Mouse (Mus musculus): ENCODE data around the gene Padi1.

The Padi1 gene

DNA sequence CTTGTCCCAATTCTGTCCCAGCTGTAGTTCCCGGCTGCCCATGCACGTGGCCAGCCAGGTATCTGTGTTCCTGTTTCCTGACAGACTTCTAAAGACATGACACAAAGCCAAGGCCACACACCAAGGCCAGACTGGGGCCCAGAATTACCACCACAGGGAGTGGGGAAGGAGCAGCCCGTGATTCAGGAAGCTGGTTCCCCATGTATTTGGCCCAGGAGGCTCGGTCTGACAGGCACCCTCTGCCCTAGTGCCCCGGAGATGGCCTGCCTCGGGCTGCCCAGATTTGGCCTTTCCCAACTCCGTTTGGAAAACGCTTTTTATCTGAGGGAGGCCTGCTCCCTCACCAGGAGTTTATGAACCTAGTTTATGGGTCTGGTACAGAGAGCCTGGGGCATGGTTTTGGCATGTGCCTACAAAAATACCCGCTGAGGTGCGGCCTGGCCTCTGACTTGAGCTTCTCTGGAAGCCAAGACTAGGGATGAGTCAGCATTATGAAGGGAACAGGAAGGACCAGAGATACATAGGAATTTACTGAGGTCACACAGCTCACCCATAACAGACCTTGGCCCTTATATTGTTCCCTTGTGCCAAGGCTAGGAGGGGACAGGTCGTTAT lies 16.6 kb upstream of the Padi1 start:
- no peak for DNase-seq (ENCODE audit: low spot score in 2 of 2)

DNA sequence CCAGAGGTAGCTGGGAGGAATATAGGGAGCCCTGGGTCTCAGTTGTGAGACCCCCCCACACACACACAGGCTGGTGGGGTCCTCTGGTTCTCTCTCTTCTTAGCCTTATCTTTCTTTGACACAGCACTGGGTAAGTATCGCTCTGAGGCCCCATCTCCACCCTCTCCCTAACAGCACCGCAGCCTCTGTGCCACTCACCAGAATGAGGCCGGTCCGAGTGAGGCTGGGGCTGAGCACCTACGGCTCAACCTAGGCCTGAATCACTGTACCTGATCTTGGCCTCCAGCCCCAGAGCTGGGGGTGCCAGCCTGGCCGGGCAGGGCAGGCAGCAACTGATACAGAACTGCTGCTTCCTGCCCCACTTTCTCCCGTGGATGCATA lies 15.2 kb upstream of the Padi1 start:
- no peak for DNase-seq (ENCODE audit: low spot score in 2 of 2)

GRCm38 (mm10) chr4:140860125-140860766 lies 14.7 kb upstream of the Padi1 start:
- no peak for DNase-seq (ENCODE audit: low spot score in 2 of 2)

DNA sequence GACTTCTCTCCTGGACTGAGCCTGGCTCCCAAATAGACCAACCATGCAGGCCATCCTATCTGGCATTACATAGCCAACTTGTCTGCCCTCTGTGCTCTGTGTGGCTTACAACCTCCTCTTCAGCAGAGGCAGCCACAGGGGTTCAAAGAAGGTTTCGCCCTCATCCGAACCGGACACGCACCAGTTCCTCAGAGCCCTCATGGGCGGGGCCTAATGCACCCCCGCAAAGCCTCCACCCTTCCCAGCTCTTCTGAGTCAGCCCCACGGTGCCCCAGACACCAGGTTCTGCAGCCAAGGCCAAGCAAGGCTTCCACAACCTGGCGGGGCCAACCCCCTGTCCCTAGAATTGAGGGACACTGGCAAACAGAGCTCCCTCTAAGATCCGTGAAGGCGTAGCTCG lies 13.7 kb upstream of the Padi1 start:
- DNase-seq (ENCODE audit: low spot score in 2 of 2) = no peak

DNA sequence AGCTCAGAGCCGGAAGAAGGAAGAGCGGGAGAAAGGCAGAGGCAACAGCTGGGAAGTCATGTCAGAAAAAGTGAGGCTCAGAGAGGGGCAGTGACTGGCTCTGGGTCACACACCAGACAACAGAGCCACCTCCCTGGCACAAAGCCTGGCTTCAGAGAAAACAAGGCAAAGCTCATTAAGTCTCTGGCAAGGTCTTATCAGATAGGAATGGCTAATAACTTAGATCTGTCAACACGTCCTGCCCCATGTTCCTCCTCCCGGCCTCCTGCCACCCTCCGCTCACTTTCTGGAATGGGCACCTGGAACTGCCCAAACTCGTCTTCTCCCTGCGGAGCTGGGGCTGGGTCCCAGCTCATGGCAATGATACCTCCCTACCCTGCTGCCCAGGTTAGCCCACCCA lies 12.2 kb upstream of the Padi1 start:
- DNase-seq (ENCODE audit: low spot score in 2 of 2) = no peak

DNA sequence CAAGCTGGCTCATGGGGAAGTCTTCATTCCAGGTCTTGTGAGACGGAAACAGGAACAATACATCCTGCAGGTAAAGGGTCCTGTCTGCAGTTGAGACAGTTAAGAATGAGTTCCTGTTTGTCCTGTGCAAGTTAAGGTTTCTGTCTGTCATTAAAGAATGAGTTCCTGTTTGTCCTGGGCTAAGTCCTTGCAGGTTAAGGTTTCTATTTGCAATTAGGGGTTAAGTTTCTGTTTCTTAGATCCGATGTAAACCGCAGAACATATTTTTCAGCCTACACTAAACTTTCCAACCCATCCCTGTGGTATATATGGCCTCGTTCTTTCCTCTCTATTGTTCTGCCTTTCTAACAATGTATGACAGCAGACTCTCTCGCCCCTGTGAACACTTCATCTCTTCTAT lies 11.5 kb upstream of the Padi1 start:
- no peak for DNase-seq (ENCODE audit: low spot score in 2 of 2)

DNA sequence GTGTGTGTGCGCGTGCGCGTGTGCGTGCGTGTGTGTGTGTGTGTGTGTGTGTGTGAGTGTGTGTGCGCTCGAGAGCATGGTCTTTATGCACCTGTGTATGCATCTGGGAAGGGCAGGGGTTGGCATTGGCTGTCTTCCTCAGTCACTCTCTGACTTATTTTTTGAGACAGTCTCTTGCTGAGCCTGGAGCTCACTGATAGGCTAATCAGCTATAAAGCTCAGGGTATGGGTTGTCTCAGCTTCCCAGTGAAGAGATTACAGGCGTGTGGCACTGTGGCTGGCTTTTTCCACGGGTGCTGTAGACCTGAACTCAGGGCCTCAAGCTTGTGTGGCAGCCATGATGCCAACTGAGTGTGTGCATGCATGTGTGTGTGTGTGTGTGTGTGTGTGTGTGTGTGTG lies 9.6 kb upstream of the Padi1 start:
- no peak for DNase-seq (ENCODE audit: low spot score in 2 of 2)

- DNase-seq (ENCODE audit: low spot score in 2 of 2) = no peak
Observed at GRCm38 (mm10) chr4:140854455-140854864, 8.9 kb upstream of the Padi1 start.

- no peak for DNase-seq (ENCODE audit: low spot score in 2 of 2)
Observed at GRCm38 (mm10) chr4:140853626-140854025, 8.0 kb upstream of the Padi1 start.

GRCm38 (mm10) chr4:140849310-140849709 lies 3.7 kb upstream of the Padi1 start:
- DNase-seq (ENCODE audit: low spot score in 2 of 2) = no peak

GRCm38 (mm10) chr4:140844991-140845390 lies 587 bp downstream of the Padi1 start:
- DNase-seq (ENCODE audit: low spot score in 2 of 2) = no peak

DNA sequence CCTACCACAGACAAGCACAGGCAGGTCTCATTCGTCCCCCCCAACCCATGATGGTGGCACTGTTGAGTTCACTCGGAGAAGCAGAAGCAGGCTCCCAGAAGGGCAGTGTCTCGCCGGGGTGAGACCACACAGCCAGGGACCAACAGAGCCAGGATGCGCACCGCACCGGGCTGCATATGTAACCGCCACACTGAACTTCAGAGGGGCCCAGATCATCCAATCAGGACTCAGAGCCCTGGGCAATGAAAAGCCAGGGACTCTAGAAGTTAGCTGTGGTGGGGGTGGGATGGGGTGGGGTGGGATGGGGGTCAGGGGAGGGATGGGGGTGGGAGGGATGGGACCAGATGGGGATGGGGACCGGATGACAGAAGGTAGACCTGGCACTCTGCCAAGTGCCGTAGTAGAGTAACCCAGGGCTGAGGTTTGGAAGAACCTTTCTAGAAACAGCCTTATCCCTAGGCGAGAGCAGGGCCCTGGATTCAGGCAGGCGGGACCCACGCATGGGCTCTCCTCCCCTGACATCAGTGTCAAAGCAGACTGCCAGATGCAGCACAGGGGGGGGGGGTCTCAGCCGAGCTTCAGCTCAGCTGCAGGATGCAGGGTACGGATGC lies 1.8 kb downstream of the Padi1 start:
- DNase-seq (ENCODE audit: low spot score in 2 of 2) = no peak

DNA sequence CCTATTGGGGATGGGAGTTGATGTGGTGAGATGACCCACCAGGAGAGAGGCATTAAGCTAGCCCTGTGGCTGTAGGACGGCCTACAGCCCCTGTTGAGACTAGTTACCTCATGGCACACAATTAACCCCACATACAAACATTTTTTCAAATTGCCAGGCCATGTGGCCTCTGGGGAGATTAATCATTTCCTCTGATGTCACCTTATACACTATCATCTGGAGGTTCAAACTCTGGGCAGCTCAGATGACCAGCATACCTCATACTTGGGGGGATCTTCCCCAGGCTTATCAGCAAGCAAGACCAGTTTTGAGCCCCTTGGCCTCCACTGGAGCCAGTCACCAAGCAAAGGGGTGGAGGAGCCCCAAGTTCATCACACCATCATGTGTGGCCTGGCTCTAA lies 2.7 kb downstream of the Padi1 start:
- DNase-seq (ENCODE audit: low spot score in 2 of 2) = no peak

DNA sequence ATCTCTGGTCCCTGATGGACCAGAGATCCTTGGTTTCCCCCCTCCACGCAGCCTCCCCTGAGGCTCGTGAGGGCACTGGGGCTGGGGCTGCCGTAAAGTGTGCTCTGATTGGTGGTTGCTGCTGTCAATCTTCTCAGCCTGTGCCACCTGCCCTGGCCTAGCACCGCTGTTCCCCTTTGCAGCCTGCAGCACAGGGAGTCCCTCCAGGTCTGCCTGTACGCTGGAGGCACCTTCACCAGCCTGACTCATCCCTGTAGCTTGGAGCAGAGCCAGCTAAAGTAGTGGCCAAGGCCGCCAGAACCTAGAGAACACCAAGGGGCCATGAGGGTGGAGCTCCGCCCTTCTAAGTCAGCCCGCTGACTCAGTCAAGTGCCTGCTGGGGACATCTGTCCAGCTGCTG lies 7.7 kb downstream of the Padi1 start:
- no peak for DNase-seq (ENCODE audit: low spot score in 2 of 2)

GRCm38 (mm10) chr4:140836208-140836866 lies 9.2 kb downstream of the Padi1 start:
- no peak for DNase-seq (ENCODE audit: low spot score in 2 of 2)

DNA sequence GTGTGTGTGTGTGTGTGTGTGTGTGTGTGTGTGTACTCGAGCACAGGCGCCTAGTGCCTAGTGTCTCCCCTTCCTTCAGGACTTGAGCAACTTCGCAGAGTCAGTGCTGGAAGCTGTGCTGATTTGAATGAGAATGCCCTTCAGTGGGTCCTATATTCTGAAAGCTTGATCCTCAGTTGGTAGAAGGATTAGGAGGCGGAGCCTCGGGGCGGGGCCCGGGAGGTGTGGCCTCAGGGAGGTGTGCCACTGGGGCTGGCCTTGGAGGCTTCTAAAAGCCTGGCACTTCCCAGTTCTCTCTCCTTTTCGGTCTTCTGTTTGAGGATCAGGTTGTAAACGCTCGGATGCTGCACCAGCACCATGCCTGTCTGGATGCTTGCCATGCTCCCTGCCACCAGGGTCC lies 9.9 kb downstream of the Padi1 start:
- no peak for DNase-seq (ENCODE audit: low spot score in 2 of 2)

GRCm38 (mm10) chr4:140834327-140834934 lies 11.1 kb downstream of the Padi1 start:
- no peak for DNase-seq (ENCODE audit: low spot score in 2 of 2)

DNA sequence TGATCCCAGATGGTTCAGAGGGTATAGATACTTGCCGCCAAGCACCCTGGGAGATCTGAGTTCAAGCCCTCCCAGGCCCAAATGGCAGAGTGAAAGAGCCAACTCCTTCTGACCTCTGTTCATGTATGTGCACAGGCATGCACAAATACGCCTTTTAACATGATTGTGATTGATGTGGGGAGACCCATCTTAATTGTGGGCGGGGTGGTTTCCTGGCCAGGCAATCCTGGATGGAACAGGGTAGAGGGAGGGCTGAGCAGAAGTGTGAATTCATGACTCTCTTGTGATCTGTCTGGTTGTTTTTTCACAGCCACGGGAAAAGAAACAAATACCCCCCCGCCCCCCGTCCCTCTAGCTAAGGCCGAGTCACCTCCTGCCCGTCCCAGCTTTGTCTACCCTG lies 12.8 kb downstream of the Padi1 start:
- no peak for DNase-seq (ENCODE audit: low spot score in 2 of 2)

DNA sequence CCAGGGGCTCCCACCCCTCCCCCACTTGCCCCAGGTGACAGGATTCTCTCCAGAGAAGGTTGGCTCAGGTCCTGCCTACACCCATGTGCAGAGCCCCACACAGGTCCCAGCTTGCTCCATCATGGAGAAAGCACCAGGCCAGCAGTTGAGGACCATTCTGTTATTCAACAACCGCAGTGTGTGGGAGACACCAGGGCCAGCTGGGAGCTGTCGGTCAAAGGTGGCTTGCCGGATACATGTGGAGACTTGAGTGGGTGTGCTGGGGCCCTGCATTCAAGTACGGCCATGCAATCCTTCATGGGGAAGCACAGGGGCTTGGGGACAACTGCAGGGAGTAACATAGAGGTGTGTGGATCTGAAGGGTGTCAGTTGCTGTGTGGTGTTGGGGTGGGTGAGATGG lies 13.8 kb downstream of the Padi1 start:
- DNase-seq (ENCODE audit: low spot score in 2 of 2) = no peak

DNA sequence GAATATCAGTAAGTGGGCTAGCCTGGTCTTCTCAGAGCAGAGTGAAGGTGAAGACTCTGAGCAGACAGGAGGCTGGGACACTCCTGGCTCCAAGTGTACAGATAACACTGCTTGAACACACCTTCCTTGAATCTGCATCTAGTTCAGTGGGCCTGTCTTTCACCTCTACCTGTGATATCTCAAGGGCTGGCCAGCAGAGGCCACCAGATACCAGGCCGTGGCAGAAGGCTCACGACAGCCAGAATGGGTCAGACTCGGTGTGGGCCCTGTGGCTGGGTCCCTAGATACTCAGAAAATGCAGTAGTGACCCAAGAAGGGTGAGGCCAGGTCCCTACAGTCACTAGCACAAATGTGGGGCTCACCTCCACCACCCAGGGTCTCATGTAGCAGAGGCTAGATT lies 18.3 kb downstream of the Padi1 start:
- no peak for DNase-seq (ENCODE audit: low spot score in 2 of 2)

GRCm38 (mm10) chr4:140825942-140826341 lies 19.6 kb downstream of the Padi1 start:
- no peak for DNase-seq (ENCODE audit: low spot score in 2 of 2)

GRCm38 (mm10) chr4:140821988-140822387 lies 23.6 kb downstream of the Padi1 start:
- peak in 1 of 2 experiments; percentile 44 for DNase-seq (ENCODE audit: low spot score in 2 of 2)

GRCm38 (mm10) chr4:140817413-140817812 lies 28.2 kb downstream of the Padi1 start:
- DNase-seq (ENCODE audit: low spot score in 2 of 2) = no peak
